Mouse (Mus musculus) neural tube, embryonic 11.5 days (tissue): ENCODE measurements at regions not wholly inside any gene's neighbourhood (a gene's known extent, or its start where the extent isn't known, plus 50 kb on each side); places are given as distances from the start of the nearest gene placed in this dataset.
A peak's percentile ranks its signal among the peaks of the same experiment; 100 is the strongest.
"Not testable (repeated sequence)": the region's sequence is repeated elsewhere in the genome, so short reads cannot be mapped to it uniquely, and the experiment has no call there.

ENCODE experiments used
- ATAC-seq: fragments of 200-750 bp; cut with Nextera tagmentation; 2 replicates; pipeline ENCODE4 v1.8.0; 2017; ENCODE audit warnings: moderate number of reproducible peaks, mild to moderate bottlenecking, moderate TSS enrichment, moderate library complexity; ENCODE audit not compliant: insufficient read depth, low FRiP score, low TSS enrichment
- DNase-seq: peaks from one replicate; pipeline ENCODE4 v3.0.0-alpha.2; 2015; ENCODE audit warnings: low spot score
- H3K27ac ChIP-seq: fragments of 300-500 bp; sonication (generic); 2 replicates; pipeline ENCODE4 v1.5.1; 2014; ENCODE audit warnings: low read depth, mild to moderate bottlenecking, low read length
- H3K27me3 ChIP-seq: fragments of 300-500 bp; sonication (generic); 2 replicates; pipeline ENCODE4 v1.6.1; 2014; ENCODE audit warnings: mild to moderate bottlenecking, low read length, mixed read lengths; ENCODE audit not compliant: control insufficient read depth, insufficient read depth
- H3K36me3 ChIP-seq: fragments of 300-500 bp; sonication (generic); 2 replicates; pipeline ENCODE4 v1.6.1; 2014; ENCODE audit warnings: mild to moderate bottlenecking, low read length, moderate library complexity, mixed read lengths; ENCODE audit not compliant: control insufficient read depth, insufficient read depth
- H3K4me1 ChIP-seq: fragments of 300-500 bp; sonication (generic); 2 replicates; pipeline ENCODE4 v1.6.1; 2014; ENCODE audit warnings: low read length, mixed read lengths; ENCODE audit not compliant: control insufficient read depth, insufficient read depth
- H3K4me2 ChIP-seq: fragments of 300-500 bp; sonication (generic); 2 replicates; pipeline ENCODE4 v1.6.1; 2014; ENCODE audit warnings: low read depth, mild to moderate bottlenecking, moderate library complexity
- H3K4me3 ChIP-seq: fragments of 300-500 bp; sonication (generic); 2 replicates; pipeline ENCODE4 v1.5.1; 2014; ENCODE audit warnings: low read depth, low read length
- H3K9ac ChIP-seq: fragments of 300-500 bp; sonication (generic); 2 replicates; pipeline ENCODE4 v1.6.1; 2014; ENCODE audit warnings: mild to moderate bottlenecking, low read length
- H3K9me3 ChIP-seq: fragments of 300-500 bp; sonication (generic); 2 replicates; pipeline ENCODE4 v1.6.1; 2016; ENCODE audit warnings: low read length; ENCODE audit not compliant: control insufficient read depth
- WGBS: fragments of 180-500 bp; shearing (Covaris S2); extraction: QIAGEN DNeasy Blood & Tissue Kit; methylation state at CpG from one replicate; pipeline ENCODE4 v1.1.7; 2014; 5-methylcytosine and 5-hydroxymethylcytosine counted together

- not testable (repeated sequence) for H3K9ac ChIP-seq, ATAC-seq, H3K36me3 ChIP-seq, DNase-seq, H3K4me3 ChIP-seq, H3K4me2 ChIP-seq, H3K27ac ChIP-seq, H3K4me1 ChIP-seq, H3K27me3 ChIP-seq, H3K9me3 ChIP-seq
- 88% methylated on average over 5 of the region's 5 CpGs for WGBS
These were observed 87.2 kb downstream of the Catsperg2 start for GRCm38 (mm10) chr7:29639591-29639990.

- Histone ChIP-seq H3K4me2 (no peak overlapping the region), H3K36me3 (no peaks in the 10 kb centered on the region), H3K27ac (no peak overlapping the region), H3K4me3 (no peak overlapping the region), H3K9me3 (no peaks in the 10 kb centered on the region), H3K9ac (no peak overlapping the region), H3K27me3 (no peaks in the 10 kb centered on the region), H3K4me1 (no peaks in the 10 kb centered on the region)
- DNase-seq: no peak
- no peak for ATAC-seq
- 68% methylated on average over 1 of the region's 1 CpGs for WGBS
These were observed 83.9 kb upstream of the Sipa1l3 start for GRCm38 (mm10) chr7:29602356-29602755.

GRCm38 (mm10) chr7:29601337-29601736, 82.9 kb upstream of the Sipa1l3 start:
- H3K9me3 ChIP-seq: no peaks in the 10 kb centered on the region
- H3K4me1 ChIP-seq: no peaks in the 10 kb centered on the region
- H3K4me3 ChIP-seq: no peak overlapping the region
- ATAC-seq: no peak
- no peak overlapping the region for H3K27ac ChIP-seq
- H3K27me3 ChIP-seq: no peaks in the 10 kb centered on the region
- no peak overlapping the region for H3K9ac ChIP-seq
- DNase-seq: no peak
- H3K36me3 ChIP-seq: no peaks in the 10 kb centered on the region
- 83% methylated on average over 6 of the region's 6 CpGs for WGBS
- H3K4me2 ChIP-seq: no peak overlapping the region

- ATAC-seq, H3K27me3 ChIP-seq, H3K36me3 ChIP-seq, H3K9me3 ChIP-seq, H3K27ac ChIP-seq, H3K4me1 ChIP-seq, H3K9ac ChIP-seq, H3K4me2 ChIP-seq, H3K4me3 ChIP-seq: not testable (repeated sequence)
- peak; percentile 55 for DNase-seq
- 41% methylated on average over 7 of the region's 7 CpGs for WGBS
These were observed 78.8 kb upstream of the Sipa1l3 start for GRCm38 (mm10) chr7:29597291-29597690.

- ATAC-seq (no peak), DNase-seq (no peak)
- 78% methylated on average over 5 of the region's 5 CpGs for WGBS
- Histone ChIP-seq H3K27ac (no peak overlapping the region), H3K9ac (no peak overlapping the region), H3K36me3 (no peaks in the 10 kb centered on the region), H3K27me3 (no peaks in the 10 kb centered on the region), H3K4me3 (no peak overlapping the region), H3K9me3 (no peaks in the 10 kb centered on the region), H3K4me2 (no peak overlapping the region), H3K4me1 (no peaks in the 10 kb centered on the region)
These were observed 59.7 kb upstream of the Sipa1l3 start for GRCm38 (mm10) chr7:29578128-29578527.

GRCm38 (mm10) chr7:29575606-29576005, 57.2 kb upstream of the Sipa1l3 start:
- Histone ChIP-seq H3K9ac (no peak overlapping the region), H3K36me3 (no peaks in the 10 kb centered on the region), H3K4me2 (no peak overlapping the region), H3K27me3 (no peaks in the 10 kb centered on the region), H3K9me3 (no peaks in the 10 kb centered on the region), H3K4me1 (no peaks in the 10 kb centered on the region), H3K4me3 (no peak overlapping the region), H3K27ac (no peak overlapping the region)
- ATAC-seq (no peak), DNase-seq (no peak)
- 40% methylated on average over 1 of the region's 1 CpGs for WGBS
